In the genomic region with DNA sequence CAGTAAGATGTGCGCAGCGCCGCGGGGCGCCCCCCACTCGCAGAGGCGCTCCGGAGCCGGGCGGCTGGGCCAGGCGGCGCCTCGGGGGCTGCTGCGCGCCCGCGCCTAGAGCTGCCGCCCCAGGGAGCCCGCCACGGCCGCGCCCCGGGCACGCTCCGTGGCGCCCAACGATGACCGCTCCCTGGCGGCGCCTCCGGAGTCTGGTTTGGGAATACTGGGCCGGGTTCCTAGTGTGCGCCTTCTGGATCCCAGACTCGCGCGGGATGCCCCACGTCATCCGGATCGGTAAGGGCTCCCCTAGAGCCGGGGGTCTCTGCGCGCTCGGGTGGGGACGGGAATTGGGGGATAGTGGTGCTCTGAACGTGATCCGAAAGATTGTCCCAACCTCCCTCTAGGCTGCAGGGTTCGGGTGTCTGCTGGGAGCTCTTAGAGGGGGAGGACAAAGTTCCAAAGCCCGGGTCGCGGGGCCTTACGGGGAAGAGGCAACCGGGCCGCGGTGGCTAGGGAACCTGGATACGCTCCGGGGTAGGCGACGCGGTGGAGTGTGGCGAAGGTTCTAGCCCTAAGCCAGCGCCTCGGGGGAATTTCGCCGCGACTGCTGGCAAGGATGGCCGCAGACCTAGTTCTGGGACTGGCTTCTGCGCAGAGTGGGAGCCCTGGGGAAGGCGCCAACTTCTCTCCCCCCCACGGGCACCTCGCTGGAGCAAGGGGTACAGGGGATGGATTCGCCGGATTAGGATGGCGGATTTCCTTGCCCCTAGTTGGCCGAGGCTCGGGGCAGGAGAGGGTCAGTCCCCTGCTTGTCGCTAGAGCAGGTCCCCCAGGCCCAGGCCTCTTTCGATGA, we compare ENCODE assay signal across 9 mouse cellular contexts. TPM values are rescaled to one million over a fixed set of nuclear protein-coding genes. Genes with fewer than 3 reads are reported as not detected.
A peak's percentile ranks its signal among the peaks of the same experiment; 100 is the strongest.
DNase-seq lines count a peak whose midpoint lies in the region; ATAC-seq and TF ChIP-seq lines count a peak whose summit lies in the region.
"Had no signal": no experiment of that assay in that cellular context is flagged by ENCODE, and none has a peak within 500 bp of the region (broad histone marks: within the 10 kb centered on the region; RNA-seq: fewer than 3 reads in every experiment).

TSS of gene Grik3 (plus strand) at position 40 of the 844 bp plus-strand sequence.

- no peak for DNase-seq in kidney, adult 8-10 months
- DNase-seq in embryonic facial prominence, embryonic 11.5 days (ENCODE audit: low spot score): peak; percentile 9
- no peak for DNase-seq in hindbrain, postnatal 0 days (ENCODE audit: low spot score)
- DNase-seq in B cell, adult 2 months: no peak
- DNase-seq in lung, postnatal 25 days (ENCODE audit: low spot score): no peak
- no peak for DNase-seq in ovary, adult 18-20 months (ENCODE audit: low spot score)

- H3K36me3 ChIP-seq in kidney, embryonic 15.5 days: no peaks in the 10 kb centered on the region
- H3K36me3 ChIP-seq in embryonic facial prominence, embryonic 11.5 days (replicated peaks; ENCODE audit: control insufficient read depth, insufficient read depth, low read depth, low read length): no peaks in the 10 kb centered on the region
- no peaks in the 10 kb centered on the region for H3K36me3 ChIP-seq in hindbrain, postnatal 0 days (ENCODE audit: insufficient read depth, low read length)
- H3K36me3 ChIP-seq in midbrain, embryonic 16.5 days (ENCODE audit: control insufficient read depth, insufficient read depth, low read length): no peaks in the 10 kb centered on the region

- ATAC-seq in kidney, embryonic 15.5 days (replicated peaks; ENCODE audit: low FRiP score): peak; percentile 31; the same call in 1 of the 2 replicates
- no peak for ATAC-seq in embryonic facial prominence, embryonic 11.5 days (replicated peaks; ENCODE audit: insufficient number of reproducible peaks, low FRiP score, low TSS enrichment, low read depth)
- no peak for ATAC-seq in hindbrain, postnatal 0 days
- ATAC-seq in midbrain, embryonic 16.5 days: no peak

- peak within 1 kb of the TSS; percentile 66 for H3K4me2 ChIP-seq in kidney, embryonic 15.5 days
- peak within 1 kb of the TSS; percentile 76 for H3K4me2 ChIP-seq in embryonic facial prominence, embryonic 11.5 days (ENCODE audit: low read depth, low read length)
- peak within 1 kb of the TSS; percentile 66 for H3K4me2 ChIP-seq in hindbrain, postnatal 0 days (ENCODE audit: low read depth, low read length)
- peak within 1 kb of the TSS; percentile 78 for H3K4me2 ChIP-seq in midbrain, embryonic 16.5 days (ENCODE audit: low read length)

- TF ChIP-seq CTCF in hindbrain, postnatal 0 days (IDR thresholded peaks at IDR 0.05; ENCODE audit: low read depth): no peak

- H3K27ac ChIP-seq in kidney, embryonic 15.5 days: no peak within 1 kb of the TSS
- H3K27ac ChIP-seq in embryonic facial prominence, embryonic 11.5 days (replicated peaks; ENCODE audit: low read depth, low read length): no peak within 1 kb of the TSS
- peak within 1 kb of the TSS; percentile 85 for H3K27ac ChIP-seq in hindbrain, postnatal 0 days
- peak within 1 kb of the TSS; percentile 83 for H3K27ac ChIP-seq in midbrain, embryonic 16.5 days (ENCODE audit: low read length)

- peaks cover 100% of the 10 kb centered on the region for H3K27me3 ChIP-seq in kidney, embryonic 15.5 days
- peaks cover 98% of the 10 kb centered on the region for H3K27me3 ChIP-seq in embryonic facial prominence, embryonic 11.5 days (ENCODE audit: control insufficient read depth, insufficient read depth, low read length)
- peaks cover 15% of the 10 kb centered on the region for H3K27me3 ChIP-seq in hindbrain, postnatal 0 days (ENCODE audit: insufficient read depth, low read length)
- peaks cover 14% of the 10 kb centered on the region for H3K27me3 ChIP-seq in midbrain, embryonic 16.5 days (ENCODE audit: control insufficient read depth, insufficient read depth, low read depth, low read length)

- under 1% methylated on average over 73 of the region's 77 CpGs for WGBS in kidney, embryonic 15.5 days
- WGBS in embryonic facial prominence, embryonic 11.5 days: under 1% methylated on average over 59 of the region's 77 CpGs
- under 1% methylated on average over 71 of the region's 77 CpGs for WGBS in hindbrain, postnatal 0 days
- WGBS in midbrain, embryonic 16.5 days: under 1% methylated on average over 48 of the region's 77 CpGs

- H3K9me3 ChIP-seq in kidney, embryonic 15.5 days (replicated peaks): no peaks in the 10 kb centered on the region
- no peaks in the 10 kb centered on the region for H3K9me3 ChIP-seq in embryonic facial prominence, embryonic 11.5 days (replicated peaks; ENCODE audit: control insufficient read depth, low read length)
- no peaks in the 10 kb centered on the region for H3K9me3 ChIP-seq in hindbrain, postnatal 0 days (ENCODE audit: low read length)
- H3K9me3 ChIP-seq in midbrain, embryonic 16.5 days (replicated peaks; ENCODE audit: control insufficient read depth, low read length, poor library complexity, severe bottlenecking): no peaks in the 10 kb centered on the region

- H3K4me1 ChIP-seq in kidney, embryonic 15.5 days: peaks cover 28% of the 10 kb centered on the region
- peaks cover 12% of the 10 kb centered on the region for H3K4me1 ChIP-seq in embryonic facial prominence, embryonic 11.5 days (ENCODE audit: control insufficient read depth, insufficient read depth, low read length)
- H3K4me1 ChIP-seq in hindbrain, postnatal 0 days (ENCODE audit: insufficient read depth, low read length): peaks cover 23% of the 10 kb centered on the region
- H3K4me1 ChIP-seq in midbrain, embryonic 16.5 days (ENCODE audit: control insufficient read depth, insufficient read depth, low read length): peaks cover 56% of the 10 kb centered on the region

- peak within 1 kb of the TSS; percentile 28 for H3K9ac ChIP-seq in kidney, embryonic 15.5 days
- H3K9ac ChIP-seq in embryonic facial prominence, embryonic 11.5 days (replicated peaks; ENCODE audit: low read length): peak within 1 kb of the TSS; percentile 48
- H3K9ac ChIP-seq in hindbrain, postnatal 0 days (replicated peaks; ENCODE audit: low read length): peak within 1 kb of the TSS; percentile 70
- H3K9ac ChIP-seq in midbrain, embryonic 16.5 days (ENCODE audit: low read depth, low read length): peak within 1 kb of the TSS; percentile 76

- H3K4me3 ChIP-seq in kidney, embryonic 15.5 days (replicated peaks): peak within 1 kb of the TSS; percentile 42
- H3K4me3 ChIP-seq in embryonic facial prominence, embryonic 11.5 days (ENCODE audit: low read depth, low read length): peak within 1 kb of the TSS; percentile 35
- H3K4me3 ChIP-seq in hindbrain, postnatal 0 days (ENCODE audit: low read length): peak within 1 kb of the TSS; percentile 59
- peak within 1 kb of the TSS; percentile 63 for H3K4me3 ChIP-seq in midbrain, embryonic 16.5 days (ENCODE audit: low read depth, low read length)

RNA-seq across cellular contexts. Expression of gene Grik3, which starts in this region (rescaled TPM):
- 0.05 TPM in 2 replicates for polyA plus RNA-seq in kidney, embryonic 15.5 days (2015; fragmentation: Nextera tagmentation; extraction: Ambion mirVana)
- polyA plus RNA-seq in embryonic facial prominence, embryonic 11.5 days (2014; fragmentation: Nextera tagmentation; extraction: Ambion mirVana): 0.15 and 0.45 TPM in 2 replicates
- total RNA-seq in hindbrain, postnatal 0 days (2014; rRNA removed): 30.1 and 32.0 TPM in 2 replicates
- 4.2 TPM in 2 replicates for polyA plus RNA-seq in hindbrain, postnatal 0 days (2015; fragmentation: Nextera tagmentation; extraction: Ambion mirVana)
- polyA plus RNA-seq in midbrain, embryonic 16.5 days (2015; fragmentation: Nextera tagmentation; extraction: Ambion mirVana): 4.4 and 5.9 TPM in 2 replicates
- polyA plus RNA-seq: liver, embryonic 16.5 days had no signal

Comparison
In these comparisons a context has a peak if more than half of its experiments do, and no peak if none do; other contexts are left out.
1. Peak in ATAC-seq, H3K4me3 ChIP-seq, H3K9ac ChIP-seq and H3K4me2 ChIP-seq in kidney, embryonic 15.5 days; RNA of the gene not detected or under 1 TPM.
2. Peak in DNase-seq, H3K4me3 ChIP-seq, H3K9ac ChIP-seq and H3K4me2 ChIP-seq in embryonic facial prominence, embryonic 11.5 days; RNA of the gene not detected or under 1 TPM.
3. H3K27ac ChIP-seq: peak in hindbrain, postnatal 0 days (single experiment) and midbrain, embryonic 16.5 days (single experiment); none in kidney, embryonic 15.5 days (single experiment) and embryonic facial prominence, embryonic 11.5 days (single experiment).
4. Peak in every context shown above with its lines, with median percentiles within 50 percentile points of each other: H3K4me2 ChIP-seq, H3K4me3 ChIP-seq and H3K9ac ChIP-seq.